Mouse (Mus musculus): ENCODE measurements around the gene Lingo3. TPM values are rescaled to one million over a fixed set of nuclear protein-coding genes. Genes with fewer than 3 reads are reported as not detected.

Gene Lingo3
- polyA plus RNA-seq, 1 experiment from 2014 or later = not detected

DNA sequence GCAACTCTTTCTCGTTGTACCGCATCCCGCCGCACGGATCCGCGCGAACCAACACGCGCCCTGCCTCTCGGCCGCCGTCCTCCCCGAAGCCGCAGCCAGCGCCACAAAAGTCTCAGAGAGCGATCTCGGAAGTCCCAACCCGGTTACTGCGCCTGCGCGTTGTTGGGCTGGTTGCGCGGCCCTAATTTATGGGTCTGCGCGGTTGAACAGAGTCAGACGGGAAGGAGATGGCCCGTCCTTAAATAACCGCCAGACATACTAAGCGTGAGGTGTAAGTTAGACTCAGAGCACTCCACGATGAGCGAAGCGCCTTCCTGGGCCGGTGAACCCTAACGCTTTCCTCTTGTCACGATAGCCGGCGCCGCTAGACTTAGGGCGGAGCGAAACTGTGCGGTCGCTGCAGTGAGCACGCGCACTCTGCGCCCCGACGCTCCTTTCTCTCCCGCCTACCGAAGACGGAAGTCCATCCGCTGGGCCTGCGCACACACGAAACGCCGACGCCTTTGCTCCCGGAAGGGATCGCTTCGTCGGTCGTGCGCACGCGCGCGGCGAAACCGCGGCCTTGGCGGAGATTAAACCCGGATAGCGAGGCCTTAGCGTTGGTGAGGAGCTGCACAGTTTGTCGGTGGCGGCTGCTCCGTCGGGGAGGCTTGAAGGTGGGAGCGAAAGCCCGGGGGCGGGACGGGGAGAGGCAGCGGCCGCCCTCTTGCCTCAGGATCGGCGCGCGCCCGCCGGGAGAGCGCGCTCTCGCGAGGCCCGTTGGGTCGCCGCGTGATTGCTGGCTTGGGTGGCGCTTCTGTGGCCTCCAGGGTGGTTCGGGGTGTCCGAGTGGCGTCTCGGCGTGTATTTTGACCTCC, 45.5 kb downstream of the Lingo3 start, which contains the start of the genes Sf3a2 and Plekhj1:
TSS of gene Sf3a2 (plus strand) at position 49 of the 857 bp plus-strand sequence.
TSS of gene Plekhj1 (minus strand) at position 477 of the 857 bp plus-strand sequence.
- Histone ChIP-seq H3K36me3 (replicated peaks) (peaks cover 68% of the 10 kb centered on the region), H3K9ac (peak within 1 kb of the TSS; percentile 92)

DNA sequence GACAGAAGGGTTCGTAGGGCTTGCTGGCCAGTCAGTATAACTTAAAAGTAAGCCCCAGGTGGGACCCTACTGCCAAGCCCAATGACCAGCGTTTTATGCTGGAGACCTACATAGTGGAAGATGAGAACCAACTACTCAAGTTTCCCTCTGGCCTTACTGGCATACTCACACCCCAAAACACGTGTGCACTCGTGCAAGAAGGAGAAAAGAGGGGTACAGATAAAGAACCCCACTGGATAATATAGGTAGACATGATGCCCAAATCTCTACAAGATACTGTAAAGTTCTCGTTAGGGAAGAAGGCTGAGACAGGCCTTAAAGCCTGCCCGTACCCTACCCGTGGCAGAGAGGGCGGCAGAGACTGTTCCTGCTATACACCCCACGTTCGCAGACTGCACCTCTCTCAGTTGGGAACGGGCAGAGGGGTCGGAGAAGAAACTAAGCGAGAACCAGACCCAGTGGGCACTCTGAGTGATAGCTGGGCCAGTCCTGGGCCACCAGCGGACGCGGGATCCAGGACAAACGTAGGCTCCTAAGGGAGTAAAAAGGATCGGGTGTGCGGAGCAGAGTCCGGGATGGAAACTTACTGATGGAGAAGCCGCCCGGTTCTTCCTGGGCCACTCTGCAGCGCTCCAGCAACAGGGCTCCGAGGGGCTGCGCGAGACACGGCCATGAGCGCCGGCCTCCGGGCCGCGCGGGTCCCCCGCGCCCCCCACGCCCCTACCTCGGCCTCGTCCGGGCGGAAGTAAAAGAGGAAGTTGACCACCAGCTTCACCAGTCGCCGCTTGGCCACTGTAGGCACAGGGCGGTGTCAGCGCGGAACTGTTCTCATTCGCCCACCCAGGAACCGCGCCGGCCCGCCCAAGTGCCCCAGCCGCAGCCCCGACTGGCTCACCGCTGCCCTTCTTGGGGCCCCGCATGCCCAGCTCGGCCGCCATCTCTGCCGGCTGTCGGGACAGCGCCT, 46.4 kb downstream of the Lingo3 start:
- whole genome bisulfite sequencing (ENCODE audit: insufficient replicate concordance) = 2% methylated on average over 59 of the region's 59 CpGs
- Histone ChIP-seq H3K9ac (peak overlapping the region; percentile 92), H3K27me3 (no peaks in the 10 kb centered on the region), H3K9me3 (replicated peaks) (no peaks in the 10 kb centered on the region), H3K27ac (replicated peaks) (peak overlapping the region; percentile 98), H3K36me3 (replicated peaks) (peaks cover 68% of the 10 kb centered on the region), H3K4me2 (peak overlapping the region; percentile 89), H3K4me3 (replicated peaks) (peak overlapping the region; percentile 84), H3K4me1 (replicated peaks) (peaks cover 38% of the 10 kb centered on the region)
- peak; percentile 56 for ATAC-seq (ENCODE audit: insufficient read depth)

More for the DNA sequence above, 45.5 kb downstream of the Lingo3 start, which contains the start of the genes Sf3a2 and Plekhj1:
- H3K4me3 ChIP-seq (replicated peaks) = peak within 1 kb of the TSS; percentile 84
- WGBS (ENCODE audit: insufficient replicate concordance) = under 1% methylated on average over 104 of the region's 104 CpGs
- H3K4me2 ChIP-seq = peak within 1 kb of the TSS; percentile 89
- H3K4me1 ChIP-seq (replicated peaks) = peaks cover 38% of the 10 kb centered on the region
- H3K9me3 ChIP-seq (replicated peaks) = no peaks in the 10 kb centered on the region
- no peaks in the 10 kb centered on the region for H3K27me3 ChIP-seq
- peak within 1 kb of the TSS; percentile 98 for H3K27ac ChIP-seq (replicated peaks)
- ATAC-seq (ENCODE audit: insufficient read depth) = peak; percentile 92

DNA sequence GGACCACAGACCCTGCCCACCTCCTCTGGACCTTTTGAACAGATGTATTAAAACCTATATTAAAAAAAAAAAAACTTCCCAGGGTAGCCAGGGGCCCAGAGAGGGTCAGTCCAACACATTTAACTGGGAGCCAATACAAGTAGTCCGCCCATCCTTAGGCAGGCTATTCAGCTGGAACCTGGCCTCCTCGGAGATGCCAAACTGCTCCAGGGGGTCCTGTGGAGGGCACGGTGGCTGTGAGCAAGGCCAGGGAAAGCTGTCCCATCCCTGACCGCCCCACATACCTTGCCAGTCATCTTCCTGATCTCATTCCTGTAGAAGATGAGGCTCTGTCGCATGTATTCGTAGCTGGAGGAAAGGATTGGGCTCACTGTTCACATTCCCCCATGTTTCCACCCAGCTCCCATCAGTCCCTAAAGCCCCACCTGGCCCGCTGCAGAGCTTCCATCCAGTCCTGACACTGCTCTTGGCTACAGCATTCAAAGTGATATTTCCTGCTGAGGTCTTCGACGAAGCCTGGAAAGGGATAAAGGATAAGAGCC, 47.5 kb downstream of the Lingo3 start:
- Histone ChIP-seq H3K9ac (peak overlapping the region; percentile 92), H3K4me3 (replicated peaks) (peak overlapping the region; percentile 84), H3K4me1 (replicated peaks) (peaks cover 43% of the 10 kb centered on the region), H3K36me3 (replicated peaks) (peaks cover 68% of the 10 kb centered on the region), H3K27me3 (no peaks in the 10 kb centered on the region), H3K9me3 (replicated peaks) (no peaks in the 10 kb centered on the region), H3K27ac (replicated peaks) (no peak overlapping the region), H3K4me2 (peak overlapping the region; percentile 89)
- no peak for ATAC-seq (ENCODE audit: insufficient read depth)
- WGBS (ENCODE audit: insufficient replicate concordance) = 78% methylated on average over 9 of the region's 9 CpGs

DNA sequence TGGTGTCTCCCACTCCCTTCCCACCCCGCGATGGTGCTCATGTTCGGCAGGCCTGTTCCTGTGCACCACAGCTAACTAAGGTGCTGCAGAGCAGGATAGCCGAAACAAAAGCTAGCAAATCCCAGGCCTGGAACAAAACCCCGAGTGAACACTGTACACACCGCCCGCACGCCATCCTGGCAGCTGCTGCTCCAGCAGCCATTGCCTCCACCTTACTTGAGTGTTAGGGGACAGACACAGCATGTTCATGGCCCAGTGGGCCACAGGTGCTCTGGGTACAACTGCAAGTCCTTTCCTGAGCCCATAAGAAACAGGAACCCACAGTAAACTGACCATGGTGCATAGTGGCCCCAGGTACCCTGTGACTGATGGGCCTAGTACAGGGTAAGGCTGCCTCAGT, 49.1 kb downstream of the Lingo3 start:
- H3K27me3 ChIP-seq = no peaks in the 10 kb centered on the region
- 82% methylated on average over 8 of the region's 8 CpGs for WGBS (ENCODE audit: insufficient replicate concordance)
- peaks cover 71% of the 10 kb centered on the region for H3K36me3 ChIP-seq (replicated peaks)
- no peak overlapping the region for H3K27ac ChIP-seq (replicated peaks)
- ATAC-seq (ENCODE audit: insufficient read depth) = no peak
- H3K9ac ChIP-seq = no peak overlapping the region
- H3K4me1 ChIP-seq (replicated peaks) = peaks cover 33% of the 10 kb centered on the region
- H3K9me3 ChIP-seq (replicated peaks) = no peaks in the 10 kb centered on the region
- no peak overlapping the region for H3K4me3 ChIP-seq (replicated peaks)
- H3K4me2 ChIP-seq = no peak overlapping the region

DNA sequence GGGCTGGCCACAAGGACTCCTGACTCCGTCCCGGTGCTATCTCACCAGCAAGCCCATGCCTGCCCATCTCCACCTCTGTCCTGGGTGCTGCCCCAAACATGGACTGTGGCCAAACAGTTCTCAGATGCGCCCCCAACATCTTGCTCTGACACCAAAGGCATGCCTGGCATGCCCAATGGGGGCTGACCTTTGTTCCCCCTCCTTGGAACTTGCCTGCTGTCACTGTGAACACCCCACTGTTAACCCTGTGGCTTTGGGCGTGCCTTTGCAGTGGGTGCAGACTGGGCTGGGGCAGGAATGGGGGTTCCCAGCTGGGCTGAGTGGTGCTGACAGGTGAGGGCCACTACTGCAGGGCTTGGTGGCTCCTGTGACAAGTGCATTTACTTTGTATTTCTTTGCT, 50.0 kb downstream of the Lingo3 start:
- ATAC-seq (ENCODE audit: insufficient read depth) = no peak
- H3K4me2 ChIP-seq = no peak overlapping the region
- no peak overlapping the region for H3K27ac ChIP-seq (replicated peaks)
- no peaks in the 10 kb centered on the region for H3K27me3 ChIP-seq
- H3K9me3 ChIP-seq (replicated peaks) = no peaks in the 10 kb centered on the region
- H3K4me3 ChIP-seq (replicated peaks) = no peak overlapping the region
- H3K4me1 ChIP-seq (replicated peaks) = peaks cover 25% of the 10 kb centered on the region
- H3K36me3 ChIP-seq (replicated peaks) = peaks cover 80% of the 10 kb centered on the region
- H3K9ac ChIP-seq = no peak overlapping the region
- 83% methylated on average over 4 of the region's 4 CpGs for WGBS (ENCODE audit: insufficient replicate concordance)

DNA sequence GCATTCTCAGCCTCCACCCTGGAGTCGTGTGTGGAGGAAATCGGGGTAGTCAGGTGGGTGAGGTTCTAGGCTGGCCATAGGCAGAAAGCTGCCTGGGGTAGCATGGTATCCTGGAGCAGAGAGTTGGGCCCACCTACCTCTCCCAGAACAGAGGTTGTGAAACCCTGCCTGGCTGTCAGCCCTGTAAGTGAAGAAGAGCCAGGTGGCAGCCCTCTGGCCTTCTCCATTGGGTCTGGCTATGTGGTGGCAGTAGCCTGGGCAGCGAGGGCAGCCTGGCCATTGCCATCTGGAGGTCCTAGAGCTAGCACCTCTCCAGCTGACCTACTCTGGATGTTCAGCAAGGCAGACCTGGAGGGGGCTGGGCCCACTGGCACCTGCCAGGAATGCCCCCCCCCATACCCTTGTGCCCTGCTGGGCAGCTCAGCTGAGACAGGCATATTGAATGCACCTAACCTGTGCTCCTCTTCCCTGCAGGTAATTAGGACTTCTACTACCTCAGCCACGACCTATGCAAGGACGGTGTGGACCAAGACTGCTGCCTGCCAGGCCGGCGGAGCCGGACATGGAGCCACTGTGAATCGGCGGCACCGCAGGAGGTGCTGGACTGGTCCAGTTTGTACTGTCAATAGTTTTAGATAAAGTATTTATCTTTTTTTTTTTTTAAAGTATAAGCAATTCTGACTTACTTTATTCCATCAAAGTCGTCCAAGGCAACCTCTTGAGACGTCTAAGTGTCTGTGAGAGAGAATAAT, 50.6 kb downstream of the Lingo3 start:
- Histone ChIP-seq H3K27ac (replicated peaks) (no peak overlapping the region), H3K4me2 (no peak overlapping the region), H3K4me1 (replicated peaks) (peaks cover 25% of the 10 kb centered on the region), H3K4me3 (replicated peaks) (no peak overlapping the region), H3K9me3 (replicated peaks) (no peaks in the 10 kb centered on the region), H3K9ac (no peak overlapping the region), H3K27me3 (no peaks in the 10 kb centered on the region), H3K36me3 (replicated peaks) (peaks cover 86% of the 10 kb centered on the region)
- ATAC-seq (ENCODE audit: insufficient read depth) = no peak
- 84% methylated on average over 13 of the region's 13 CpGs for WGBS (ENCODE audit: insufficient replicate concordance)

DNA sequence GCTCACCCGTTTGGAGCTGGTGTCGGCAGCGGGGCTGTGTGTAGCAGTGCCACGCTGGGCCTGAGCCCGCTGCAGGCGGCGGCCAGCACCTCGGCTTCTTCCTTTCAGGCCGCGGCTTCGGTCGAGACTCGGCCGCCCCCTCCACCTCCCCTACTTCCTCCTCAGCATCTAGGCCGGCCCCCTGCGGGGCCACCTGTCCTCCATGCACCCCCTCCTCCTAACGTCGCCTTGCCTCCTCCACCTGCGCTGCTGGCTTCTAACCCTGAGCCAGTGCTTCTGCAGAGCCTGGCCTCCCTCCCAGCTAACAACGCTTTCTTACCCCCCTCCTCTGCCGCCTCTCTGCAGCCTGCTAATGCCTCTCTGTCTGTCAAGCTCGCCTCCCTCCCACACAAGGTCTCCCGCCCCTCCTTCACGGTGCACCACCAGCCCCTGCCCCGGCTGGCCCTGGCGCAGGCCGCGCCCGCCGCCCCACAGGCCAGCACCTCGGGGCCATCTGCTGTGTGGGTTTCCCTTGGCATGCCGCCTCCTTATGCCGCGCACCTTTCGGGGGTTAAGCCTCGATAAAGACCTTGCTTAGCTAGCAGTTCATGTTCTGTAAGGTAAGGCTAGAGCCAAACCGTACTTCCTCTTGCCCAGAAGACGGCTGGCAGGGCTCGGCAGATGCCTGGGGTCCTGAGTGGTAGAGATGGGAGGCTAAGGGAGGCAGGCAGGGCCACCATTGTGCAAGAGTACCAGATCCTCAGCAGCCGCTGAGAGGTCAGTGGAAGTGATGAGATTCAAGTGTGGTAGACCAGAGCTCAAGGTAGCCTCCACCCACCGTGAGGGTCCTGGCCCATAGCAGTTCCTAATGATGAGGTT, 51.4 kb downstream of the Lingo3 start:
- Histone ChIP-seq H3K9ac (no peak overlapping the region), H3K4me3 (replicated peaks) (no peak overlapping the region), H3K4me2 (no peak overlapping the region), H3K36me3 (replicated peaks) (peaks cover 94% of the 10 kb centered on the region), H3K27ac (replicated peaks) (no peak overlapping the region), H3K9me3 (replicated peaks) (no peaks in the 10 kb centered on the region), H3K27me3 (no peaks in the 10 kb centered on the region), H3K4me1 (replicated peaks) (peaks cover 24% of the 10 kb centered on the region)
- ATAC-seq (ENCODE audit: insufficient read depth) = no peak
- 62% methylated on average over 41 of the region's 41 CpGs for WGBS (ENCODE audit: insufficient replicate concordance)

DNA sequence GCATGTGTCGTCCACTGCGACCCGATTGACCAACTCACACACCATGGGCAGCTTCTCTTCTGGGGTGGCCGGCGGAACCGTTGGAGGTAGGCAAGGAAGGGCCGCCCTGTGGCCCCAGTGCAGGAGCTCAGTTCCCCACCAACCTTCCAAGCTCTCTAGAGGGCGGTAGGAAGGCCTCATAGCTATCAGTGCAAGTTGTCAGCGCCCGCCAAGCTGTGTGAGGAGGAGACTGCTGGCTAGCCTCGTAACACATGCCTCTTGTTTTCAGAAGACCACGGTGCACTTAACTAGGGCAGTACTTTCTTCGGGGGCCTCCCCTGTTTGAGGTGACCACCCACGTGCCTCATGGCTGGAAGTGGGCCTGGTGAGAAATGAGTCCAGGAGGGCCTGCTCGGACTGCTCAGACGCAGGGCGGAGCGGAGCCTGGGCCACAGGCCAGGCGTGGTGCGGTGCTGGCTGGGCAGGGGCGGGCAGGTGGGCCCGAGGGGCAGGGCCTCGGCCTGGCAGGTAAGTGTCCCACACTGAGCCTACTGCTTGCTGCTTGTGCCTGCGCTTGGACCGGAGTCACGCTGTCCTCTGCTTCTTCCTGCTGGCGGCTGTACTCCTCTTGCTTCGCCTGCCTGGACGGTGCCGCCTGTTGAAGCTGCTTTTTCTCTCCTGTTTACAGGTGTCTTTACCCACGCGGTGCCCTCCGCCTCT, 52.2 kb downstream of the Lingo3 start:
- 77% methylated on average over 33 of the region's 33 CpGs for WGBS (ENCODE audit: insufficient replicate concordance)
- no peak for ATAC-seq (ENCODE audit: insufficient read depth)
- H3K4me1 ChIP-seq (replicated peaks) = peaks cover 17% of the 10 kb centered on the region
- H3K4me2 ChIP-seq = no peak overlapping the region
- no peaks in the 10 kb centered on the region for H3K9me3 ChIP-seq (replicated peaks)
- H3K27me3 ChIP-seq = no peaks in the 10 kb centered on the region
- no peak overlapping the region for H3K4me3 ChIP-seq (replicated peaks)
- no peak overlapping the region for H3K9ac ChIP-seq
- no peak overlapping the region for H3K27ac ChIP-seq (replicated peaks)
- peaks cover 98% of the 10 kb centered on the region for H3K36me3 ChIP-seq (replicated peaks)

DNA sequence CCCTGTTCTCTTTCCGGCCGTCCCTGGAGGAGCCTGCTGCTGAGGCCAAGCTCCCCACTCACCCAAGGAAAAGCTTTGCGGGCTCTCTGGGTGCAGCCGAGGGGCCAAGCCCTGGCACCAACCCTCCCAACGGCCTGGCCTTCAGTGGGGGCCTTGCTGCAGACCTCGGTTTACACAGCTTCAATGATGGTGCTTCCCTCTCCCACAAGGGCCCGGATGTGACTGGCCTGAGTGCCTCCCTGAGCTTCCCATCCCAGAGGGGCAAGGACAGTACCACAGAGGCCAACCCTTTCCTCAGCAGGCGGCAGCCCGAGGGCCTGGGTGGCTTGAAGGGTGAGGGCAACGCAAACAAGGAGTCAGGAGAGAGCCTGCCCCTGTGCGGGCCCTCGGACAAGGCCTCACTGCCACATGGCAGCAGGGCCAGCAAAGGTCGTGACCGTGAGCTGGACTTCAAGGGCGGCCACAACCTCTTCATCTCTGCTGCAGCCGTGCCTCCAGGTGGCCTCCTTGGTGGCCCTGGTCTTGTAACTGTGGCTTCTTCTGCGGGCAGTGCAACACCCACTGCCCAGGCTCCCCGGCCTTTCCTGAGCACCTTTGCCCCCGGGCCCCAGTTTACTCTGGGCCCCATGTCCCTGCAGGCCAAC, 53.0 kb downstream of the Lingo3 start:
- no peak for ATAC-seq (ENCODE audit: insufficient read depth)
- Histone ChIP-seq H3K27ac (replicated peaks) (no peak overlapping the region), H3K27me3 (no peaks in the 10 kb centered on the region), H3K4me3 (replicated peaks) (no peak overlapping the region), H3K9me3 (replicated peaks) (no peaks in the 10 kb centered on the region), H3K4me2 (no peak overlapping the region), H3K36me3 (replicated peaks) (peaks cover 98% of the 10 kb centered on the region), H3K9ac (no peak overlapping the region), H3K4me1 (replicated peaks) (peaks cover 9% of the 10 kb centered on the region)
- 88% methylated on average over 19 of the region's 19 CpGs for WGBS (ENCODE audit: insufficient replicate concordance)

Data from liver, embryonic 15.5 days (tissue).